Mouse (Mus musculus): ENCODE measurements around the gene Adamts3.

The Adamts3 gene

DNA sequence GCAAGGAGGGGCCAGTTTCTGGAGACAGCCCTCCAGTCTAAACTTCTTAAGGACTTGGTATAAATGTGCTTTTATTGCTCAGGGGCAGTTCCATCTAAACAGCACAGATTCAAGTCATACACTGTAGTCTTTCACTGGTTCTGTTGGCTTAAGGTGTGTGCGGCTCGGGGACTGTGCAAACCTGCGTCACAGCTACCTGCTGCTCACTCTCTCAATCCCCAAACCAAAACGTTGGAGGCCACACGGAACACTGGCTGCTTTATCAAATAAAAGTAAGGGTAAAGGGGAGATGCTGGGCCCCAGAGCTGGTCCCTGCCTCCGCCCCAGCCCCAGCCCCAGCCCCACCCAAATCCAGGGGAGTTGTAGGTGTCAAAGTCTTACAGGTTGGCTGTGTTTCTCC is 66.5 kb downstream of the Adamts3 start:
- DNase-seq (ENCODE audit: low spot score): no peak

DNA sequence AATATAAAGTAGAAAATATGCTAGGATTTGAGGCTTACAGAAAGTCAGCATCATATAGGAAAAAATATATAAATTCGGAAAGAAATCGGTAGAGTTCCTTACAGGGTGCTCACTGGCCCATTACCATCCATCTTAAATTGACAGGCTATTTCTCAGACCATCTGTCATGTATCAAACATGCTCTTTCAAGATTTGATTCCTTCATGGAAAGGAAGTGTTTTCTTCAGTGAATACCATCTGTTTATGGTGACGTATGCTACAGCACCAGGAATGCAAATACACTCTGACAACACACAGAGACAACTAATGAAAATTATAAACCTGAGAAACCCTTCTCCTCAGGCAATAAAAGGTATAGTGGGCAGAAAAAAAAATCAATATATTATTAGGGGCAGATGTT is 68.6 kb downstream of the Adamts3 start:
- DNase-seq (ENCODE audit: low spot score): no peak

GRCm38 (mm10) chr5:89800181-89800816 is 82.8 kb downstream of the Adamts3 start:
- DNase-seq (ENCODE audit: low spot score): no peak

GRCm38 (mm10) chr5:89793706-89794105 is 89.4 kb downstream of the Adamts3 start:
- DNase-seq (ENCODE audit: low spot score): no peak

GRCm38 (mm10) chr5:89784635-89785034 is 98.5 kb downstream of the Adamts3 start:
- no peak for DNase-seq (ENCODE audit: low spot score)

DNA sequence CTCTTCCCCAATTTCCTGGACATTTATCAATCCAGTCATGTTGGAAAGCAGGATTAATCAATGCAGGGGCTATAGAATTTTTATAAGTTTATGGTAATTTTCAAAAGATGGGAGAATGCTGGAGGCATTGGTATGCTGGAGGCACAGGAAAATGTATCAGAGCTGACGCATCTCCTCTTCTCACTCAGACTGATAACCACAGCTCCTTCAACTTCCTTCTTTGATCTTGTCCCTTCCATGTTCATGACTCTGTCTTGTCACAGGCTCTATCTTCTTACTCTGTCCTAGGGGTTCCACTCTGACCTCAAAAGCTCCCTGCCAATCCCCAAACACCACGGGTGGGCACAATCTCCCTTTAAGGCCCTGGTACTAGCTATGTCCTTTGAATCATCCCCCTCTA is 103.3 kb downstream of the Adamts3 start:
- DNase-seq (ENCODE audit: low spot score): no peak

DNA sequence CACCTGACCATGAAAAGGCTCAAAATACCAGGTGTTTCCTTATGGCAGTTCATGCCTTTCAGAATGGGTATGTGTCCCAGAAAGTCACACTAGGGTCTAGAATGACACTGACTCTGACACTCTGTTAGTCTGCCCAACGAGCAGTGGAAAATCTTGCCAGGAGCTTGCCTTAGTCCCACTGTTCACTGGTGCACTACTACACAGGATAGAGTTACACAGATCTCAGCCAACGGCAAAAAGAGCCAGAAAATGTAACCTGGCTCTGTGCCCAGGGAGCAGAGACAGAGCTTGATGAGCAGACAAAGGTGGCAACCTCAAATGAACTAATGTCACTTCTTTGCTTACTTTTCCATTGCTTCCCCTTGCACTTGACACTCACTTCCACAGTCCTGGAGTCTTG is 104.5 kb downstream of the Adamts3 start:
- DNase-seq (ENCODE audit: low spot score): no peak

DNA sequence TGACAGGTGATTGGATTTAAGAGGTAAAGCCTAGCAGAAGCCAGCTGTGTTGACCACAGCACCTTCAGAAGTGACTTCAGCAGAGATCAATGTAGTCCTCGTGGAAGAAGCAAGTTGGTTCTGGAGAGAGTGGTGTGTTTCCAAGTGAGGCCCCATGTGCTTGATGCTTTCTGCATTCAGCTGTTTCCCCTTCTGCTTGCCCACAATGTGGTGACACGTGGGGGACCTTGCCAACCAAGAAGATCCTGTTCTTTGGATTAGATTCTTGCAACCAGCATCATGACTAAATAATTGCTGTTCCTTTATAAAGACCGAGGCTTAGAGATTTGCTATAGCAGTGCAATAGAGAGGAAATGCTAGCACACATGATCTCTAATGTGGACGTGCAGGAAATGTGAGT is 105.7 kb downstream of the Adamts3 start:
- DNase-seq (ENCODE audit: low spot score): no peak

DNA sequence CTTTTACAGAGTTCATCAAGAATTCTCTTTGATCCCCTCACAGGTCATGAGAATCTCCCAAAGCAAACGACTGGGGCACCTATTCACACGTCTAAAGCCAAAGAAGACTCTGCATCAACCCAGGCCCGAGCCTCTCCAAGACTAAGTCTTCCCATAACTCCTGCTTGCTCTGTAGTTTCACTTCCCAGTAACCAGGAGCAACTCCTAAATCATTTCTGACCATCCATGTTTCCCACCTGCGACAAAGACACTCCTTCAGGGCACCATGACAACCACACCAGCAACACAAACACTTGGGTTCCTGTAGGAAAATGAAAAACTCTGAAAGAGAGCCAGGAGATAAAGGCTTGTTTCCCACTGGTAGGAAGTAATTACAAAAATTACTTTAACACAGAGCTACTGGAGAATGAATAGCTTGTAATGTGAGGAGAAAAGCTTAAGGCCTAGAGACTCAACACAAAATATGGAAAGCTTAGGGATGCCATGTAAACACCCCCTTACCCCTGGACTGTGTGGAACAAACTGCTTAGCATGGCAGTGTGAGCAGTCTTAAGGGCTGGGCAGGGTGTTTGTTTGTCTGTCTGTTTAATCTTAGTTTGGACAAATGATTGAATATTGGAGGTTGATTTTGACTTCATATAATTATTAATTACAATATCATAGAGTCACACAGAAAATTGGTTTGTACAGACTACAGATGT is 112.3 kb downstream of the Adamts3 start:
- no peak for DNase-seq (ENCODE audit: low spot score)

GRCm38 (mm10) chr5:89763189-89764187 is 119.6 kb downstream of the Adamts3 start:
- no peak for DNase-seq (ENCODE audit: low spot score)

DNA sequence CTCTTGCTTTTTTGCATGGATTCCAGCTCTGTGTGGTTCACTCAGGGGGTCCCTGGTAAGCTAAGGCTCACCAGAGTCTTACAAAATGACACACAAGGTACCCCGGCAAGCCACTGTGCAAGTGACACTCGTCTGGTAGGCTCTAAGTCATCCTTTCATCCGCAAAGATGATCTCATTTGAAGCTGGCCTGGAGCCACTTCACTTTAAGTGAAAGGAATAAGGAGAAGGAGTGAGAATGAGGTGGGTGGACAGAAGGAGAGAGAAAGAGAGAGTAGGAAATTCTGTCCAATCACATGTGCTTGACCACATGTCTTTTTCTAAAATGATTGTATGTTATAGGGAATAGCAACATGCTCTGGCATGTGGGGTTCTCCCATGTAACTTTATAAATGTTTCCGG is 122.8 kb downstream of the Adamts3 start:
- DNase-seq (ENCODE audit: low spot score): no peak

- no peak for DNase-seq (ENCODE audit: low spot score)
These were observed 131.3 kb downstream of the Adamts3 start for GRCm38 (mm10) chr5:89751836-89752235.

GRCm38 (mm10) chr5:89748185-89748884 is 134.8 kb downstream of the Adamts3 start:
- no peak for DNase-seq (ENCODE audit: low spot score)

DNA sequence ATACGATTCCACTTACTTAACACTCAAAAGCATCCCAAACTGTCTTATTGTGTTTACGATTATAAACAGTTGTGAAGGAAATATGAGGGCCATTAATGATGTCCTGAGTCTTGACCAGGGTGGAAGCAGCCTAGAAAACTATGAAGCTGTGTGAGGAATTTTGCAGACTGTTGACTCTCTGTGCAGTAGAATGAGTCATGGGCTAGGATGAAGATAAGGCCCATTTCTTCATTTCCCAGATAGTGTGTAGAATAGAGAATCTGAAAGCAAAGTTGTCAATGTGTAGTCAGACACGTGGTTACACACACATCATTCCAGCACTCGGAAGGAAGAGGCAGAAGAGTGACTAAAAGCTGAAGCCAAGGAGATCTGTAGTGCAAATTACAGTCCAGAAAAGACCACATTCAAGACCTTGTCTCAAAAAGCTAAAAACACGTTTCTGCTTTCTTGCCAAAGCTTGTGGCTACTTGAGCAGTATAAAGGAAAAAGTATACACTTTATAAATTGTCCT is 135.9 kb downstream of the Adamts3 start:
- no peak for DNase-seq (ENCODE audit: low spot score)

DNA sequence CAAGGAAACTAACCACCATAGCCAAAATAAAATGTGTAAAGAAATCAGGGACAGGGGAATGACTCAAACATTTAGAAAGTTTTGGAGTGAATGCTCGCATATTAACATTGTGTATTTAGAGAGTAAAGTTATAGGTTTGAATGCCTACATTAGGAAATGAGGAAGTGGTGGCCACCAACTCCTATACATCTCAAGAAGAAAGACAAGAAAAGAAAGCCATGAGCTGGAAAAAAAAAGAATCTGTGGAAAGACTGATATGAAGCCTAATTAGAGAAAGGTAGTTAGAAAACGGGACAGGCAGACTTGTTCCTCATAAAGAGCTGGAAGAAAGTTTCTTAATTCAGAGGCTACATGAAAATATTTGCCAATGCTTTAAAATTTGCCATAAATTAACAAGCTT is 138.0 kb downstream of the Adamts3 start:
- DNase-seq (ENCODE audit: low spot score): no peak

DNA sequence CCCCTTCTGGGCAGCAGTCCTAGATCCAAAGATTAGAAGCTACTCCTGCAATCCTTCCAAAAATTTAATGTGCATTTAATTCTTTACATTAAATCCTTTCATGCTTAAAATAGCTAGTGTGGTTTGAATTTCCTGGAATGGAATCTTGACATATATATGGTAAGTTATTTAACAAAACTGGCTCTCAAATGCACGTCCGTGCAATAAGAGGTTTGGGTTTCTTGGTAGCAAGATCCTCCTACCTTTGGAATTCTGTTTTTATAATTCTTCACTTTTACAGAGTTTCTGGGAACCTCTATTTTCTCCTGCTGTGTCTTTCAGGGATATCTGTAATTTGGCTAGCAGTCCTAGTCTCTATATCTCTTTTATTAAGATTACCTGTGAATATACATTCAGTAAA is 148.4 kb downstream of the Adamts3 start:
- DNase-seq (ENCODE audit: low spot score): no peak

DNA sequence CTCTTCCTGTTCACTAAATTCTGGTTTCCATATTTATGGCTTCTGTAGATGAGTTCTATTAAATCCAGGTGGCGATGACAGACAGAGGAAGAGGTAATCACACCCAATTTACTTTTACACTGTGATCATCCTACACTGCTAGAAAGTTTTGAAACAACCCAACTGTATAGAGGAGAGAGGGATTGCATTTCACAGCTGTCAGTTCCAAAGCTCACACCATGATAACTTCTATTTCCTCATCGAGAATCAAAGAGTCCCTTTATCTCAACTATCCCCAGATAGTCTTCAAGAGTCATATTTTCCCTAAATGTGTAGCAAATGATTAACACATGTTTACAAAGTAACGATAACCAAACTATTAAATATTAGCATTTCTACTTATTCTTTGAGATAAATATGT is 152.7 kb downstream of the Adamts3 start:
- DNase-seq (ENCODE audit: low spot score): no peak

GRCm38 (mm10) chr5:89728117-89728516 is 155.0 kb downstream of the Adamts3 start:
- DNase-seq (ENCODE audit: low spot score): no peak

GRCm38 (mm10) chr5:89727497-89728057 is 155.6 kb downstream of the Adamts3 start:
- DNase-seq (ENCODE audit: low spot score): no peak

DNA sequence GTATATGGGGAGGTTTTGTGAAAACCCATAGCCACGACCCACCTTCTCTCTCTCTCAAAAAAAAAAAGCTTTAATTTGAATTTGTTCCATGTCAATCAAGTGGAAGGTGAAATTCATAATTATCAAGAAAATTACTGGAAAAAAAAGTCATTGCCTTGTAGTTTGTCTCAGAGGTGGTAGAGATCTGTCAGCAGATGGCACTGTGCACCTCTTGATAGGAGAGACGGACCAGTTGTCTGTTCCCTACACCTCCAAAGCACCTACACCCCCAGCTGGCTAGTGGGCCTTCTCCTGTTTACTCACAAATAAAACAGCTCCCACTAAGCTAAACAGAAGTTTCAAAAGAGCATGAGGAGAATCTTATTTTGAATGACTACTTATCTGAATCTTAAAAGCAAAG is 168.6 kb downstream of the Adamts3 start:
- no peak for DNase-seq (ENCODE audit: low spot score)

DNA sequence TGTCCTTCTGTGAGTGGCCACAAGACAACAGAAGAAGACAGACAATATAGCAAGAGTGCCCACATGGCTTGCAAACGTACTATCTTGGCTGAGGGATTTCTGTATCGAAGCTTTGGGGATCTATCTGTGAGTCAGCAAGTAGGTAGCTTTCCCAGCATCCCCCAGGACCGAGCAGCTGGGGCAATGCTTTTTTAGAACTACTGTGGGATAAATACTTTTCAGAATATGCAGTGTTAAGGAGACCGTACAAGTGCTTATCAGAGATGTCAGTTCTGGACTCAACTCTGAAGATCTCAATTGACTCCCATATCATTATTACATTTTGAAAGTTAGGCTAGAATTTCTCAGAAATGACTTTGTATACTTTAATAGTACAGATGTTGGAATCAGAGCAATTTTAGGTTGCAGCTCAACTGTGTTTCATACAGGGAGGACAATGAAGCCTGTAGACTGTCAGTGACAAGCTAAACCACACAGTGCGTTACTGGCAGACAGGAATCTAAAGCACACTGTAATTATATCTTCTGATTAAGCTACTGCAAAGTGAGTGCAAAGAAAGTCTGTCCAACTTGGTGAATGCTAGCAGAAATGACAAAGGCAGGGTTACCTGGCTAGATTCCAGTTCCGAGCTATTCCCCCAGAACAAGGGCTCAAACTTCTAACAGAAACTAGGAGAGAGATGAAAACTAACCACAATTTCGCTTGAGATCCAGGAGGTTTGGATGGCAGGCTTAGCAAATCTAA is 171.8 kb downstream of the Adamts3 start:
- DNase-seq (ENCODE audit: low spot score): no peak

Measured in layer of hippocampus, adult 9-10 months (tissue).